Mouse (Mus musculus): Measurements from ENCODE around the gene 1110017D15Rik. TPM values are rescaled to one million over a fixed set of nuclear protein-coding genes. Genes with fewer than 3 reads are reported as not detected.
"Not testable (repeated sequence)": the region's sequence is repeated elsewhere in the genome, so short reads cannot be mapped to it uniquely, and the experiment has no call there.

The 1110017D15Rik gene
- total RNA-seq, 2 experiments from 2014 or later: 8.3 to 11.4 TPM

DNA sequence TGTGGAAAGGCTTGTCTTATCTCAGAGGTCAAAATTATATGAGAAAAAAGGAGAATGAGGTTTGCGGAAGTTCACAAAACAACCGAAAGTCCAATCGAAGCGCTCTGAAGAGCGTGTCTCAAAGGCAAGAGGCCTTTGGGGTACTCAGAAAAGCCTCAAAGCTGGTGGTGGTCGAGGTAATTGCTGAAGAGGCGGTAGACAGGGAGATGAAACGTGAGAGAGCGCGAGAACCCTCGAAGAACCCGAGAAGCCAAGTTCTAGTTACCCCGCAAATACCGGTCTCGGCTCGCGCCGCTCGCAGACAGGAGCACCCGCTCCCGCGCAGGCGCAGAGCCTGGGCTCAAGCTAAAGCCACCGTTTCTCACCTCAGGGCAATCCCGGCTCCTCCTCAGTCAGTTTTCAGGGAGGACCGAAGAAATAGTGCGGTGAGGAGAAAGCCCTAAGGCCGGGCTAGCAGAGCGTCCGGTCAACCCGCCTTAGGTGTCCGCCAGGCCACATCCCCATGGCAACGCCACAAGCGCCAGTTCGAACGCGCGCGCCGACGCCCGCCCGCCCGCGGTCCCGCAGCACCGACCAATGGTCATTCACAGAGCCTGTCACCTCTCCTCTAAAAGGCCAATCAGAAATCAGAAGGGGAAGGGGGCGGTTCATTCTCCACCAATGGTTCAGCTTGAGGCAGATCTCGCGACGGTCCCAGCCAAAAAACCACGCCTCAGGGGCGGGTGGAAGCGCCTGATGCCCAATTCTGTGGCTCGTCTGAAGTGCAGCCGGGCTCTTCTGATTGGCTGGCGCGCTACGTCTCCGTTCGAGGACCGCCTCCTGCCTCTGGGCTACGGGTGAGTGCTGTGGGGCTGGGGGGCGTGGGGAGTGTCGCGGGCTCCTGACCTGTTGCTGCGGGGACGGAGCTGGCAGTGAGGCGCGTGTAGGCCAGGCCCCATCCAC, 52.5 kb downstream of the 1110017D15Rik start, which contains the start of the genes Kif24 and Nudt2:
Kif24 (minus strand) TSS at position 543 of the 942 bp plus-strand sequence.
Nudt2 (plus strand) TSS at position 807 of the 942 bp plus-strand sequence.
- intact Hi-C loops (cut with DNase I): loop anchor here (5.0 kb wide), 2 partner anchors 43 to 153 kb away; no protein-coding TSS in a partner anchor
- peak; percentile 99 for DNase-seq (ENCODE audit: extremely low spot score in 1 of 2, low spot score in 2 of 2)

DNA sequence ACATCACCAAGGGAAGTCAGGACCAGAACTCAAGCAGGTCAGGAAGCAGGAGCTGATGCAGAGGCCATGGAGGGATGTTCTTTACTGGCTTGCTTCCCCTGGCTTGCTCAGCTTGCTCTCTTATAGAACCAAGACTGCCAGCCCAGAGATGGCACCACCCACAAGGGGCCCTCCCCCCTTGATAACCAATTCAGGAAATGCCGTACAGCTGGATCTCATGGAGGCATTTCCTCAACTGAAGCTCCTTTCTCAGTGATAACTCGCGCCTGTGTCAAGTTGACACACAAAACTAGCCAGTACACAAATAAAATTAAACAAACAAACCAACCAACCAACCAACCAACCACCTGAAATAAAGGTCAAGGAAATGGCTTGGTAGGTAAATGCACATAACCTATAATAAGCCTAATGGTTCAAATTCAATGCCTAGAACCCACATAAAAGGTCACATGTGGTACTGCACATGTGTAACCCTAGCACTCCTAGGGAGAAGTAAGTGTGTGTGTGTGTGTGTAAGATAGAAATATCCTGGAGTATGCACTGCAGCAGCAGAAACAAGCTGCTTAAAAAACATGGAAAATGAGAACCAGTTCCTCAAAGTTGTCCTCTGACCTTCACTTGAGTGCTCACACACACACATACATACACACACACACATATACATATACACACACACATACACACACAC, 53.9 kb downstream of the 1110017D15Rik start:
- intact Hi-C loops (cut with DNase I); DNase-seq (ENCODE audit: extremely low spot score in 1 of 2, low spot score in 2 of 2): not testable (repeated sequence)

DNA sequence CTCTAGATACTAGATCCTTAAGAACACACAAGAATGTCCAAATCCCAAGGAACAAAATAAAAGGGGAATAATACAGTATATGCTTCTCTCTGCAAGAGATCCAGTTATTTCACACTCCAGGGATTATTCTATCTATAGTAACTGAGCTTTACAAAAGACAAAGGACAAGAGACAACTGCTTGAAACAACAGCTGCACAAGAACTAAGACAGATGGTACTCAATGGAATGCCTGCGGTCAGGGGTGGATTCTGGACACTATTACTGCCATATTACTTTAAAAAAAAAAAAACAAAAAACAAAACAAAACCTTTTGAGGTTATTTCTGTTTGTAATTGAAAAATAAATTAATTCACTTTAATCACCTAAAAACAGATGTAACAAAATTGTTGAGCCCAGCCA, 56.4 kb downstream of the 1110017D15Rik start:
- intact Hi-C loops (cut with DNase I): no loop called here
- DNase-seq (ENCODE audit: extremely low spot score in 1 of 2, low spot score in 2 of 2): no peak

Other genes with a start within 250 kb of the 1110017D15Rik start
- 10 to 100 TPM; 54.4 to 58.1 TPM for gene Ubap2, start 242.2 kb downstream of the 1110017D15Rik start, total RNA-seq (2021)
- 10 to 100 TPM; 55.2 to 55.6 TPM for gene Dcaf12, start 202.4 kb downstream of the 1110017D15Rik start, total RNA-seq (2021)
- 10 to 100 TPM; 41.6 to 42.7 TPM for gene Ubap1, start 168.3 kb downstream of the 1110017D15Rik start, total RNA-seq (2021)
- gene Kif24, start 52.4 kb downstream of the 1110017D15Rik start, total RNA-seq (2021): 1 to 10 TPM; 1.5 to 1.6 TPM
- 10 to 100 TPM; 32.8 to 34.8 TPM for gene Nudt2, start 52.2 kb downstream of the 1110017D15Rik start, total RNA-seq (2021)
- 10 to 100 TPM; 33.6 to 37.4 TPM for gene AI464131, start 14.3 kb downstream of the 1110017D15Rik start, total RNA-seq (2021)
- 100 to 1,000 TPM; 199 to 201 TPM for gene Fam219a, start 52.2 kb upstream of the 1110017D15Rik start, total RNA-seq (2021)
- gene Dnaic1, start 52.4 kb upstream of the 1110017D15Rik start, total RNA-seq (2021): 1 to 10 TPM; 4.2 to 5.4 TPM
- 10 to 100 TPM; 61.8 to 62.2 TPM for gene Enho, start 123.0 kb upstream of the 1110017D15Rik start, total RNA-seq (2021)
- gene Cntfr, start 179.8 kb upstream of the 1110017D15Rik start, total RNA-seq (2021): 10 to 100 TPM; 57.4 to 75.1 TPM
- 10 to 100 TPM; 19.1 to 24.3 TPM for gene Il11ra1, start 182.7 kb upstream of the 1110017D15Rik start, total RNA-seq (2021)
- 10 to 100 TPM; 28.4 to 30.3 TPM for gene Rpp25l, start 196.2 kb upstream of the 1110017D15Rik start, total RNA-seq (2021)
- 100 to 1,000 TPM; 181 to 196 TPM for gene Dctn3, start 205.8 kb upstream of the 1110017D15Rik start, total RNA-seq (2021)
- gene Arid3c, start 213.8 kb upstream of the 1110017D15Rik start, total RNA-seq (2021): under 1 TPM; 0.19 to 0.83 TPM
- gene Galt, start 237.9 kb upstream of the 1110017D15Rik start, total RNA-seq (2021): 10 to 100 TPM; 93.6 to 94.7 TPM
- gene Sigmar1, start 238.8 kb upstream of the 1110017D15Rik start, total RNA-seq (2021): 10 to 100 TPM; 55.8 to 70.4 TPM

Measured in left cerebral cortex, postnatal 10 days (tissue).